Mouse (Mus musculus): ENCODE results near the gene Hs6st3. TPM values are rescaled to one million over a fixed set of nuclear protein-coding genes. Genes with fewer than 3 reads are reported as not detected.

Hs6st3 gene
- polyA plus RNA-seq, 1 experiment from 2014 or later, result 1.2 TPM

DNA sequence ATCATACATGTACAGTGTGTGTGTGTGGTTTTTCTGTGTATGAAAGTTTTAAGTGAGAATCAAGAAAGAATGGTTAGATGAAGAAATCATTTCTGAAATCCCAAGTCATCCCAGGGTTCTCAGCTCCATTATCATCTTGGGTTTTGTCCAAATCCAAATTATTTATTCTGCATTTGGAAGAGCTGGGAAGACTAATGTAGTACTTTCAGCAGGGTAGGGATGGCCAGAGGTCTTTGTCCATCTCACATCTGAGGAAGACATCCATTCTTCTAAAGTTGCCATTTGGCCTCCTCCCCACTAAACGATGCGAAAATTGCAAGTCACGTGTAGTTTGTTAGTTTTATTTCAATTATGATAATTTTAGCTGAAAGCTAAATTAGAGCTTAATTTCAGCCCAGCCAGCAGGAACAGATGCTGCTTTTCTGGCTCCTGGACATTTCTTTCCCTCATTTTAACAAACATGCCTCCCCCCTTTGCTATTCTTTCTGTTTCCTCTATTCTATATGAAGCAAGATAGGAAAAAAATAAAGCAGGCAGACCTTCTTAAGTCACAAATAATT, 229.8 kb downstream of the Hs6st3 start:
- H3K9ac ChIP-seq, result no peak overlapping the region
- no peaks in the 10 kb centered on the region for H3K27me3 ChIP-seq
- H3K4me3 ChIP-seq, result no peak overlapping the region
- H3K36me3 ChIP-seq, result no peaks in the 10 kb centered on the region
- H3K9me3 ChIP-seq, result no peaks in the 10 kb centered on the region
- ATAC-seq (ENCODE audit: low read depth), result no peak
- H3K4me1 ChIP-seq (replicated peaks), result no peaks in the 10 kb centered on the region
- WGBS, result 71% methylated on average over 3 of the region's 3 CpGs
- H3K27ac ChIP-seq (replicated peaks), result no peak overlapping the region
- no peak overlapping the region for H3K4me2 ChIP-seq

- Histone ChIP-seq H3K4me2 (no peak overlapping the region), H3K27me3 (no peaks in the 10 kb centered on the region), H3K9me3 (no peaks in the 10 kb centered on the region), H3K27ac (replicated peaks) (no peak overlapping the region), H3K4me3 (no peak overlapping the region), H3K9ac (no peak overlapping the region), H3K4me1 (replicated peaks) (no peaks in the 10 kb centered on the region), H3K36me3 (no peaks in the 10 kb centered on the region)
- WGBS, result 80% methylated on average over 8 of the region's 8 CpGs
- ATAC-seq (ENCODE audit: low read depth), result no peak
Measured at GRCm38 (mm10) chr14:119369274-119369673, 231.1 kb downstream of the Hs6st3 start.

DNA sequence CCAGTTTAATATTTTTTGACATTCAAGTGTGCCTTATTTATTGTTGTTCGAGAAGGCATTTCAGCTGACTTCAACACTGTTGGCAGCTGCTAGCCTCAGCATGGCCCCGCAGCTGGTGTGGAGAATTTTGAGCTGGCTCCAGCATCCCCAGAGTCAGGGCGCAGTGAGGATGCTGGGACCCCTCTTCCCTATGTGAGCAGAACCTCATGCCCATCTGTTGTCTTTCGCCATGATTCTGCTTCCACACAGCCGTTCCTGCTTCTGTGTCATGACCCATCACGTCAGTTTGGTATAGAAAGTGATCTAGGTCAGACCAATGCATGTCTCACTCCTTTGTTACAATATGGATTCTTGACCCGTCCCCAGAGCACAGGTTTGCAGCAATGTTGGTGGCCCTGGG, 231.9 kb downstream of the Hs6st3 start:
- Histone ChIP-seq H3K27me3 (no peaks in the 10 kb centered on the region), H3K4me3 (no peak overlapping the region), H3K9me3 (no peaks in the 10 kb centered on the region), H3K36me3 (no peaks in the 10 kb centered on the region), H3K4me2 (no peak overlapping the region), H3K9ac (no peak overlapping the region), H3K27ac (replicated peaks) (no peak overlapping the region), H3K4me1 (replicated peaks) (no peaks in the 10 kb centered on the region)
- 86% methylated on average over 7 of the region's 7 CpGs for WGBS
- ATAC-seq (ENCODE audit: low read depth), result no peak

DNA sequence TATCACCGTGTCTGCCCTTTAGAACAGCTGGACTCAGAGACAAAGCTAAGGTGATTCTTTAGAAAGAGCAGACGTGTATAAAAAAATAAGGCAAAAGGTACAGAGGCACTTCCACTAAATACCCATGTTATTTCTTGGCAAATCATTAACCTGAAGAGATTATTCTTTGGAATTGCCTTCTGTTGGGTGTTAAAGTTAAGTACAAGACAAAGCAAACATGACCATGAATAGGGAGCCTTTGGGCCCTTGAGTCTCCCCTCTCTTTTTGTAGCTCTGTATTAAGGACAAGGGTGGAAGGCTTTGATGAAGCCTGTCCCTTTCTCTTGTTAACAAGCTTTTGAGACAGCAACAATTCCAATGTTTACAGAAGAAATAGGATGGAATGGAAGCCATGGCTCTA, 241.2 kb downstream of the Hs6st3 start:
- Histone ChIP-seq H3K9ac (no peak overlapping the region), H3K36me3 (no peaks in the 10 kb centered on the region), H3K4me2 (no peak overlapping the region), H3K9me3 (peaks cover 5% of the 10 kb centered on the region; the same call in 1 of the 2 replicates), H3K27me3 (no peaks in the 10 kb centered on the region), H3K4me3 (no peak overlapping the region), H3K4me1 (replicated peaks) (0 out of 2 replicates have a peak, but pooled peaks cover 3% of the 10 kb centered on the region), H3K27ac (replicated peaks) (no peak overlapping the region)
- ATAC-seq (ENCODE audit: low read depth), result no peak
- WGBS, result 80% methylated on average over 2 of the region's 2 CpGs

DNA sequence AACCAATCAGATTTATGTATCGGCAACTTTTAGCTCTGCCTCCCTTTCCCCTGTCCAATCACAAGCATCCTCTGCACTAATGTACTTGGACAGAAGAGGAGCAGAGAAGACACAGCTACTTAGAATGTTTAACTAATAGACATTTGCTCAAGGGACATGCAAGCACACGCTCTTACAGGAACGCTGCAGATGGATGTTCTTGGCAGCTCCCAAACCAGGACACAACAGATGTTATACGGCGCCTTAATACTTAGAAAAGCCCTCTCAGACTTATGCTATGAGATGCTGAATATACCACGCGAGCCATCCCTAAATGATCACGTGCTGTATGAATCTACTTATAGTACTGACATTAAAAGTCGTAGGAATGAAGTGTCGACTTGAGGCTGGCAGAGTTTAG, 263.5 kb downstream of the Hs6st3 start:
- no peaks in the 10 kb centered on the region for H3K4me1 ChIP-seq (replicated peaks)
- no peak overlapping the region for H3K27ac ChIP-seq (replicated peaks)
- H3K9me3 ChIP-seq, result no peaks in the 10 kb centered on the region
- 95% methylated on average over 10 of the region's 10 CpGs for WGBS
- H3K27me3 ChIP-seq, result no peaks in the 10 kb centered on the region
- no peak for ATAC-seq (ENCODE audit: low read depth)
- no peak overlapping the region for H3K4me3 ChIP-seq
- H3K9ac ChIP-seq, result no peak overlapping the region
- no peak overlapping the region for H3K4me2 ChIP-seq
- H3K36me3 ChIP-seq, result no peaks in the 10 kb centered on the region

- H3K4me3 ChIP-seq, result no peak overlapping the region
- no peak overlapping the region for H3K4me2 ChIP-seq
- no peak overlapping the region for H3K27ac ChIP-seq (replicated peaks)
- no peaks in the 10 kb centered on the region for H3K9me3 ChIP-seq
- no peaks in the 10 kb centered on the region for H3K27me3 ChIP-seq
- no peak for ATAC-seq (ENCODE audit: low read depth)
- no peak overlapping the region for H3K9ac ChIP-seq
- WGBS, result 68% methylated on average over 11 of the region's 11 CpGs
- H3K4me1 ChIP-seq (replicated peaks), result no peaks in the 10 kb centered on the region
- H3K36me3 ChIP-seq, result no peaks in the 10 kb centered on the region
Measured at GRCm38 (mm10) chr14:119409334-119410050, 271.4 kb downstream of the Hs6st3 start.

DNA sequence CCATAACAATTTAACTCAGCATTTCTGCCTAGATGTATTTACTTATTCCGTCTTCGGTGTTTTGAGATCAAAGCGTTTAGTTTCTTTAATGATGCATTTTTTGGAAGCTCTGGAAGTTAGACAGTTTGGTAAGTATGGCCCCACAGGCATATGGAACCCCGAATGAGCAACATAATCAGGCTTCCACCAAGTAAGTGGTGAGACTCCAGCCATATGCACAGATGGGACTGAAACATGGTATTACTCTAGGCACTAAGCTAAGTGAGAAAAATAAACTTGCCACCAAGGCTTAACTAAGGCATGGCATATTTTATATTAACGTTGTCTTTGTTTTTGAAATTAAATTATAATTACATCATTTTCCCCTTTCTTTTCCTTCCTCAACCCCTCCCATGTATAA, 284.8 kb downstream of the Hs6st3 start:
- WGBS, result 88% methylated on average over 5 of the region's 5 CpGs
- Histone ChIP-seq H3K4me3 (no peak overlapping the region), H3K4me2 (no peak overlapping the region), H3K27me3 (no peaks in the 10 kb centered on the region), H3K9me3 (no peaks in the 10 kb centered on the region), H3K4me1 (replicated peaks) (no peaks in the 10 kb centered on the region), H3K27ac (replicated peaks) (no peak overlapping the region), H3K9ac (no peak overlapping the region), H3K36me3 (no peaks in the 10 kb centered on the region)
- no peak for ATAC-seq (ENCODE audit: low read depth)

DNA sequence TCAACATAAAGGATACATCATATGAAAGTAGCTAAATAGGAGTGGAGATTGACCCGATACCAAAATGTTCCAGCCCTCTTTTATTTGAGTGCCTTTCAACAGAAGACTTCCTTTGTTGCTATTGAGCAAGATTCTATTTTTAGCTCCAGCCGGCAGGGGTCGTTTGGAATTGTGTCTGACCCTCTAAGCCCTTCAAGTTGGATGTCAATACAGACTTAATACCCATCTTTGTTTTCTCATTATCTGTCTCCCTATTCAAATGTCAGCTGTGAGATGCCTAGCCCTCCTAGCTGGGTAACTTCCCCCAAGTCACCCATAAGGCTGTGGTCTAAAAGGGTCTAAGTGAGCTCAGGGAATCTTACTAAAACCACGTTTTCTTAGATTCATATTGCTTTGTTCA, 312.3 kb downstream of the Hs6st3 start:
- Histone ChIP-seq H3K4me1 (replicated peaks) (no peaks in the 10 kb centered on the region), H3K4me3 (no peak overlapping the region), H3K9me3 (no peaks in the 10 kb centered on the region), H3K36me3 (no peaks in the 10 kb centered on the region), H3K4me2 (no peak overlapping the region), H3K9ac (no peak overlapping the region), H3K27me3 (no peaks in the 10 kb centered on the region), H3K27ac (replicated peaks) (no peak overlapping the region)
- ATAC-seq (ENCODE audit: low read depth), result no peak
- WGBS, result 17% methylated on average over 4 of the region's 4 CpGs

GRCm38 (mm10) chr14:119451594-119451993, 313.5 kb downstream of the Hs6st3 start:
- H3K9ac ChIP-seq, result no peak overlapping the region
- ATAC-seq (ENCODE audit: low read depth), result no peak
- no peak overlapping the region for H3K4me2 ChIP-seq
- H3K4me1 ChIP-seq (replicated peaks), result no peaks in the 10 kb centered on the region
- H3K4me3 ChIP-seq, result no peak overlapping the region
- H3K9me3 ChIP-seq, result no peaks in the 10 kb centered on the region
- no peaks in the 10 kb centered on the region for H3K36me3 ChIP-seq
- no peak overlapping the region for H3K27ac ChIP-seq (replicated peaks)
- H3K27me3 ChIP-seq, result no peaks in the 10 kb centered on the region

DNA sequence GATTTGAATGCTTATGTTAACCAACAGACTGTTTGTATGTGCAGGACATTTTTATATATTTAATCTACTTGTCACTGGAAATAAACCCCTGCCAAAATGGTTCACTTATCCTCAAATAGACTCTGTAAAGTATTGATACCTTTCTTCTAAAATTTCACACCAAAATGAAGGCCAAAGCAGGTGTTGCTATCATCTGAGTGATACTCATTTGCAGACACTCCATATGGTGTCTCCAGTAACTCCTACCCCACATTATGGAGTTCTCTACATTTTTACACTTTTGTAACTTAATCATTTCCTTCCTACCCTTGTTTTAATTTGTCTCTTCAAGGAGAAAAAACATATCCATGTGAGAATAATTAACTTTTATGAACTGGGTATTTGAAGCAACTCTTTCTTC, 314.2 kb downstream of the Hs6st3 start:
- Histone ChIP-seq H3K9ac (no peak overlapping the region), H3K27ac (replicated peaks) (no peak overlapping the region), H3K4me3 (no peak overlapping the region), H3K27me3 (no peaks in the 10 kb centered on the region), H3K4me1 (replicated peaks) (no peaks in the 10 kb centered on the region), H3K4me2 (no peak overlapping the region), H3K9me3 (no peaks in the 10 kb centered on the region), H3K36me3 (no peaks in the 10 kb centered on the region)
- ATAC-seq (ENCODE audit: low read depth), result no peak

GRCm38 (mm10) chr14:119452797-119453196, 314.7 kb downstream of the Hs6st3 start:
- Histone ChIP-seq H3K9me3 (no peaks in the 10 kb centered on the region), H3K4me3 (no peak overlapping the region), H3K4me1 (replicated peaks) (no peaks in the 10 kb centered on the region), H3K36me3 (no peaks in the 10 kb centered on the region), H3K27me3 (no peaks in the 10 kb centered on the region), H3K4me2 (no peak overlapping the region), H3K9ac (no peak overlapping the region), H3K27ac (replicated peaks) (no peak overlapping the region)
- ATAC-seq (ENCODE audit: low read depth), result no peak
- 77% methylated on average over 3 of the region's 3 CpGs for WGBS

GRCm38 (mm10) chr14:119464308-119464707, 326.2 kb downstream of the Hs6st3 start:
- Histone ChIP-seq H3K4me2 (no peak overlapping the region), H3K9ac (no peak overlapping the region), H3K27me3 (no peaks in the 10 kb centered on the region), H3K4me1 (replicated peaks) (no peaks in the 10 kb centered on the region), H3K27ac (replicated peaks) (no peak overlapping the region), H3K9me3 (no peaks in the 10 kb centered on the region), H3K36me3 (no peaks in the 10 kb centered on the region), H3K4me3 (no peak overlapping the region)
- ATAC-seq (ENCODE audit: low read depth), result no peak
- 86% methylated on average over 5 of the region's 5 CpGs for WGBS

DNA sequence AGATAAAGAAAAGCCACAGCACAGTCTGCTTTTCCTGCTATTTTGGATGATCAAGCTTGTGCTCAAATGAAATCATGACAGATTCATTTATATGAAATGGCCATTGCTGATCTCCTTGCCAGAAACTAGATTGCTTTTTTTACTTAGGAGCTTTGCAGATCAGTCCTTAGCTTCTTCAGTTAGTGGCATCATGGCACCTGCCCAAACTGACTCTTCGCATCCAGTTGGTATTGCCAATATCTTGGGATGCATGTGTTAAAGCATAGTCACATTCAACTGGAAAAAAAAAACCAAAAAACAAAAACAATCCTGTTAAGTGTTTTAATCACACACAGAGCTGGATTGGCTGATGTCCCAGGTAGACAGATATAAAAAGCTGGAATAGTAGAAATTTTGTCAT, 326.7 kb downstream of the Hs6st3 start:
- no peaks in the 10 kb centered on the region for H3K27me3 ChIP-seq
- ATAC-seq (ENCODE audit: low read depth), result no peak
- H3K4me1 ChIP-seq (replicated peaks), result no peaks in the 10 kb centered on the region
- H3K4me2 ChIP-seq, result no peak overlapping the region
- H3K36me3 ChIP-seq, result no peaks in the 10 kb centered on the region
- H3K9ac ChIP-seq, result no peak overlapping the region
- WGBS, result 92% methylated on average over 1 of the region's 1 CpGs
- no peak overlapping the region for H3K4me3 ChIP-seq
- H3K9me3 ChIP-seq, result no peaks in the 10 kb centered on the region
- H3K27ac ChIP-seq (replicated peaks), result no peak overlapping the region

Data from neural tube, embryonic 13.5 days (tissue).